Mouse (Mus musculus) T-helper 1 cell (primary cell): ENCODE results near the gene Fam169a.
"Not testable (repeated sequence)": the region's sequence is repeated elsewhere in the genome, so short reads cannot be mapped to it uniquely, and the experiment has no call there.

ENCODE experiments used
- in situ Hi-C: fragments of 300-600 bp; cut with MboI, MseI; formaldehyde crosslinking; loops from one replicate; pipeline ENCODE4 v1.15.1; 2025; ENCODE audit warnings: high pct_unique_total_duplicates

The Fam169a gene

DNA sequence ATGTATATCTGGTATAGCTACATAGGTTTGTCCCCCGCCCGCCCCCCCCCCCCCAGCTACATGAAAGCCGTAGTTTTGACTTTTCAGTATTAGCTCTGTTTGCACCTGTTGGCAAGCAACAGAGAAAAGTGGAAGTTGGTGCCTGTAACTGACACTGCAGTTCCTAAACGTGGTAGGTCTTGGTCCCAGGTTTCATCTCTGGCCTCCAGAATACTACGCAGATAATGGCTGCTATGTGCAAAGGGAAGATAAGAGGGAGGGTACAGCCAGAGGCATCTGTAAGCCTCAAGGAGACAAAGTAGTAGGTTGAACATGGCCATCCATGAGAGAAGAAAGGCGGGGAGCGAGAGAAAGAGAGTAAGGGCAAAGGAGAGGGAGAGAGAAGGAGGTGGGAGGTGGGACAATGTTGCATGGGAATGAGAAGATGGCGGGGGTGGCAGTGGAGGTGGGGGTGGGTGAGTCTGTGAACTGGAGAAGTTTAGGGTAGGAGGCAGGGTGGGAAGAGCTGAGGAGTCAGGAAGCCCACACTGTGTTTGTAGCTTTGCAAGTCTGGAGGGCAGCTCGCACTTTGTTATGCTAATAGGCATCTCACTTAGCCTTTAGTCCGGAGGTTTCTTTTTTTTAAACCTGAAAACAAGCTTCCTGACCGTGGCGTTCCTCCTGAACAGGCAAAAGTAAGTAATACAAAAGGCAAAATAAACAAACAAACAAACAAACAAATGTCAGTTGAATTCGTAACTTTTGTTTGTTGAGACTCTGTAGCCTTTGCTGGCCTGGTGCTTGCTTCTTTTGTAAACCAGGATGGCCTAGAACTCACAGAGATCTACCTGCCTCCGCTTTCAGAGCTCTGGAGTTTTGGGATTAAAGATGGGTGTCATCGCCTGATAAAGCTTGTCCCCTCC, at the start of gene Fam169a:
Fam169a (plus strand) TSS at position 638 of the 902 bp plus-strand sequence.
- in situ Hi-C loops: no loop called here

DNA sequence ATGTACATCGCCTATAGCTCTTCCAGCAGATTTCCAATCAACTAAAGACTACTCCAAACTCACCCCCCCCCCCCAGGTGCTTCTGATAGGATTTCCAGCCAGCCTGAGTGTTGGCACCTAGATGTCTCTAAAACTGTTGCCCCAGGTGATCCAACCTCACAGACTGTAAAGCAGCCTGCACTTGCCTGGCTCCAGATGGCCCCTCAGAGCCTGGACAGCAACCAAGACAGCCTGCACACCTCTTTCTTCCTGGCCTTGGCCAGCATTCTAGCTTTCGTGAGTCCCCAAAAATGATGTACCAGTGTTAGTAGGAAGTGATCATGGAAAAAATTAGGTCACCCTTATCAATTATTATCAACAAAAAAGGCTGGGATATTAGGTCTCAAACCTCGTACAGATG, 49.4 kb upstream of the Fam169a start:
- in situ Hi-C loops: no loop called here

DNA sequence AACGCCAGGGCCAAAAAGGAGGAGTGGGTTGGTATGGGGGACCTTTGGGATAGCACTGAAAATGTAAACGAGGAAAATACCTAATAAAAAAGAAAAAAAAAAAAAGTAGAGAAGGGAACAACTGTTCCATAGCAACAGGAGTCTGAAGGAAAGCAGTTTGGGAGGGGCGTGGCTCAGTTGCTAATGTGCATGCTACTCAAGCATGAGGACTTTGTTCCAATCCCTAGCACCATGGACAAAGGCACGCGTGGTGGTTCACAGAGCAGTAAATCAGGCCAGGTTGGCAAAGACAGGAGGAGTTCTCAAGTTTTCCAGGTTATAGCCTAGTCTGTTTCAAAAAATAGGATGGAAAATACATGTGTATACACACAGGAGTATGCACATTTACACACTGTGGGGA, 47.0 kb upstream of the Fam169a start:
- in situ Hi-C loops: no loop called here

DNA sequence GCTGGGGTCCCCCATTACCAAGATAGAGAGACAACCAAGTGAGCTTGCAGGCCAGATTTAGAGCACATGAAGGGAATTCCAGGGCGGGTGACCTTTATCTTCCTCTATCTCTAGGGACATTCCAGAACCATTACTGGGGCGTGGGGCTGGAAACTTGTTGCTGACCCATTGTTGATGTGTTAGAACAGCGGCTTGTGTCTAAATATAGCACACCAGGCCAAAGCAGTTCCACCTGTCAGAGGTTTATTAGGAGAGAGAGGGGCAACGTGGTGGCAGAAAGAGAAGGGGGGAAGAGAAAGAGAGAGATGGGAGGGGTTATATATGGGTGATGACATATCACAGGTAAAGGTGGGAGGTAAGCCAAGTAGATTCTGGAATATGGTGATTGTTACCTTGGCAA, 45.2 kb upstream of the Fam169a start:
- in situ Hi-C loops: no loop called here

DNA sequence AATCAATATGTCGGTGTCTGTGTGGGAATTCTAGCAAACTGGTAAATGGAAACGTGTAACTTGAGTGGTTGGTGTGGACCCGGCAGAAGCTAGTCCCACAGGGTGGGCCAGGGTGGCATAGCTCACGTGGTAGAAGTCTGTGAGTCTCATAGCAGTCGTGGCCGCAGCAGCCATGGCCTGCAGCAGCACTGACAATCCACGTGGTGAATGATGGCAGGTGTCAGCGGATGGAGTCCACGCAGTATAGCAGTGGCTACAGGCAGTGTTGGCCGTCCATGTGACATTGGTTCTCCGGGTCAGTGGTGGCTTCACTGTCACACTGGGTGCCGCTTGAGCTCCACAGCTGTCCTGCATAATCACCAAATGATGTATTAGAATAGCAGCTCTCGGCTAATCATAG, 37.0 kb upstream of the Fam169a start:
- in situ Hi-C loops: no loop called here

DNA sequence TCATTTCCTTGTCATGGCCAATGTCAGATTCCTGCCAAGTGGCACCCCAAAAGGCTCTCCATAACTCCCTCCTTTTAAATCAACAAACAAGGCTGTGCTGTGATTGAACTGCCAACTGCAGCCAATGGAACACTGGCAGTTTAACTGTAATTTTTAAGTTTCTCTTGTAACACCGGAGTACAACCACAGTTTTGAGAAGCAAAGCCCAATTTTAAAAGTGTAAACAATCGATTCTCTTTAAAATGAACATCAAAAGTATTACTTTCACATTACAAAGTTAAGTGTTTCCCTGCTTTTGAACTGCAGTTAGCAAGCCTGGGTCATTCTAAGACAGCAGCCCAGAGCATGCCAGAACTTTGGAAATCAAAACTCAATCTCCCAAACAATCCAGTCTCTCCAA, 32.8 kb upstream of the Fam169a start, which contains the start of gene 1700029F12Rik:
1700029F12Rik (minus strand) TSS at position 101 of the 400 bp plus-strand sequence.
- in situ Hi-C loops: no loop called here

DNA sequence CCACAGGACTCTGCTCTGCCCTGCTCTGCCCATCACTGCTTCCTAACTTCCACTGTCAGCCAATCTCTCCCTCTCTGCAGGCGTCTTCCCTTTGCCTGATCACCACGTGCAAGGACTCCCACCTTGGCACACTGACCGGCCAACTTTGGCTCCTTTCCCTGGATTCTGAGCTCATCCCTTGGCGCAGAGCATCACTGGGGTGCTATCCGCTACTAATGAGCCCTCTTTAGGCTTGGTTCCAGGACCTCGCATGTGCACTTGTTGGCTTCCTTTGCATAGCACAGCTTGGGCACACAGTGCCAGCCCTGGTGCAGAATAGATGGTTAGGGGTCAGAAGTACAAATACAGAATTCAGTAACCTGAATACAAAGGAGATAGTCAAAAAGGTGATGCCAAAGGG, 15.9 kb upstream of the Fam169a start:
- in situ Hi-C loops: no loop called here

DNA sequence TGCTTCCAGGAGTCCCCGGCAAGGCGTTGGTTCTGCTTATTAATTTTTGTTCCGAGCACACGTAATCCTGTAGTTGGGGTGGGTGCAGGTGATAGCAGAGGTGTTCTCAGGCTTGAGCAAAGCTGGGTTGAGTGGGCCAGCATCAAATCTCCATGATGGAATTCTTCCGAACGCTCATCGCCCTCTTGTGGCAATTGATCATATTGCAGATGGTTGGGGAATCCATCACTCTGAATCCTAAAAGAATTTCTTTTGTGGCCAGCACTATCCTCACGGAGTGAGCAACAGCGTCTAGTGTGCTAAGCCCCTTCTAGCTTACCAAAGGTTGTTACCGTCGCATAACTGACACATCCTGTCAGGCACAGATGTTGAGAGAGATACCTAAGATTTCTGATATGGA, 14.4 kb upstream of the Fam169a start:
- in situ Hi-C loops: no loop called here

DNA sequence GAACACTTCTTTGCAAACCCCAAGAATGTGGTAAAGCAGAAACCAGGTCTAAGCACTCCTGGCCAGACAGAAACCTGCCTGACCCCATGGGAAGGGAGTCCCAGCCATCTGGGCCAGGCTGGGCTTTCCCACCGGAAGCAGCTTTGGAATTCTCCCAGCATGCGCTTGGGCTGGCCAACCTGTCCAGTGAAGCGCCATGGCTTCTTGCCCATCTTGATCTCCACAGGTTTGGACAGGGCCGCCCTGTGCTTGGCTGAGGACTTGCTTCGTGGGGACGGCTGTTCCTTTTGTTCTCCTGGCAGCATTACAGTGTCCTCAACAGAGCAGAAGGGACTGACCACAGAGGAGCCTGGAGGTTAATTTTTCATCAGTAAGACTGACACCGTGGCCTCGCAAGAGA, 13.2 kb upstream of the Fam169a start:
- in situ Hi-C loops: no loop called here

DNA sequence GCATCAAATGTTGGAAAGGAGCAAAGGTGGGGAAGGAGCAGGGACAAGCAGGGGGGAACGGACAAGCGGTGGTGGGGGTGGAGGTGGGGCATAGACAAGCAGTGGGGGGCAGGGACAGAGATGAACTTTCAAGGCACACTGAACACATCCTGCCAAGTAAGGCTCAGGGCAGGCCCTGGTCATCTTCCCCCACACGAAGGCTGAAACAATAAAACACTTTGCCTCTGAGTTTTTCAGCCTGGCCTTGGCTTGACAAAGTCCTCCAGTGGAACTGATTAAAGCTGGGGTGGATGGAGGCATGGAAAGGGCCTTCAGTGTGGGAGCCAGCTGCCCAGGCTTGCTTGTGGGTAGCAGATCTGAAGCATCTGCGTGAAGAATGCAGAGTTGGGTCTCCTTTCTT, 9.3 kb upstream of the Fam169a start:
- in situ Hi-C loops: no loop called here

DNA sequence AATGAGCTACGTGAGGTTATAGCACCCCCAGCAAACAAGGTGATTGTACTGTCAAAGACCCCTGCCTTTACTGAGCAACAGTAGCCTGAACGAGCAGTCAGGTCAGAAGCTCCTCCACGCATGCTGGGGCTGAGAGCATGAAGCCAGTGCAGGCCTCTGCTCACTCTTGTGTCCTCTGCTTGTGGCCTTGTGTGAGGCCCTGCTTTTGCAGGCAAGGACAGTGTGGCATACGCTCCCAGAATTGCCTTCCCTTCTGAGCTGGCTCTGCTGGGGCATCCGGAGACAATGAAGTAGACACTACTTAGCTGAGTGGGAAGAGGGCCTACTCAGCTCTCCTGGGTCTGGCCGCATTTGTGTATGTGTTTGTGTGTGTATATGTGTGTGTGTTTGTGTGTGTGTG, 7.3 kb upstream of the Fam169a start:
- in situ Hi-C loops: no loop called here

DNA sequence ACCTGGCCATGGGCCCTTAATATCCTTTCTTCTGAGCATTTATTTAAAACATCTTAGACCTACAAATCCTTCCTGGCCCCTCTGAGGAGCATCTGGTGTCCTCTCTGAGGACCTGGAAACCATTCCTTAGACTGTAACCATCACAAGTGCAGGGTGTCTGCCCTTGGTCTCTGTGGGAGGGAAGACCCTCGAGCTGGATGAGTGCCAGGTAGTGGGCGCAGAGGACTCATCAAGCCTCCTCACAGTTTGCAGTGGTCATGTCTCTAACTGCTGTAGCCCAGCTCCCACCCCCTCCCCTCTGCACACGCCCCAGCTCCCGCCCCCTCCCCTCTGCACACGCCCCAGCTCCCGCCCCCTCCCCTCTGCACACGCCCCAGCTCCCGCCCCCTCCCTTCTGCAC, 6.8 kb upstream of the Fam169a start:
- in situ Hi-C loops: no loop called here

DNA sequence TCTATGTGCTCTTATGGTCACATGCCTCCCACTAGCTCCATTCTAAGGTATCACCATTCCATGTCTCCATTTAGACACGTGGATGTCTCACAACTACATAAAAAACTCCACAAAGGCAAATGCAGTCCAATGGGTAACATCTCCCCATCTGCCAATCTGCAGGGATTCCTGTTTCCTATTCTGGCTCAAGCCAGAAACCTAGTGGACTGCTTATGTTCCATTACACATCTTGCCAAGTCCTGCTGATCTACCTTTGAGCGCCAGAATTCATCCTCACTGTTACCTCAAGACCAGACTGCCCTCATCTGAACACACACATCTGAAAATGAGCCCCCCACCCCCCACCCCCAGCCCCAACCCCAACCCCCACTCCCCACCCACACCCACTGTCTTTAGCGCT, 4.9 kb upstream of the Fam169a start:
- in situ Hi-C loops: no loop called here

DNA sequence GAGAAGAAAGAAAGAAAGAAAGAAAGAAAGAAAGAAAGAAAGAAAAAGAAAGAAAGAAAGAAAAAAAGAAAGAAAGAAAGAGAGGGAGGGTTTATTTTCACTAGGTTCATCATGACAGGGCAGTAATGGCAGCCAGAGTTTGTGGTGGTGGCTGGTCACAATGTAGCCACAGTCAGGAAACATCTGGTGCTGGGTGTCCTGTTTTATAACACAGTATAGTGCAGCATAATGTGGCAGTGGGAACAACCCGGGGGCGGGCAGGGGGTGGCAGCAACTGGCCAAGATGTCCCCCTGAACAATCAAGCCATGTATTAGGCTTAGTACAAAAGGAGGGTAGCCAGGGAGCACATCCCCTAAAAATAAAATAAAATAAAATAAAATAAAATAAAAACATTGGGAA, 3.7 kb upstream of the Fam169a start:
- in situ Hi-C loops: no loop called here

DNA sequence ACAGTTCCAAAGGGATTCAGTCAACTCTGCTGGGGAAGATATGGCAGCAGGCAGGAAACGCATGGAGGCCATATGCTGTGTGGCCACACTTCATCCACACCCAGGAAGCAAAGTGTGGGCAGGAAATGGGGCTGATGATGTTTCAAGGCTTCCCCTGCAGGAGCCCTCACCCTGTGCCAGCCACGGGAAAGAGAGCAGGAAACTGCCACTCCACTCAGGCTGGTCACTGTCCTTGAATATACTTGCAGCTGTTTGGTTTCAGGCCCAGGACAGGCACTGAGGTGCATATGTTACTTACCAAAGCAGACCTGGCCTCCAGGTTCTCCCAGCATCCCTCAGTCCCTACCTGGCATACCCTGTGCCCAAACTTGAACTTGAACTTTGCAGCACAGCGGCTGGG, 2.7 kb upstream of the Fam169a start:
- in situ Hi-C loops: no loop called here

DNA sequence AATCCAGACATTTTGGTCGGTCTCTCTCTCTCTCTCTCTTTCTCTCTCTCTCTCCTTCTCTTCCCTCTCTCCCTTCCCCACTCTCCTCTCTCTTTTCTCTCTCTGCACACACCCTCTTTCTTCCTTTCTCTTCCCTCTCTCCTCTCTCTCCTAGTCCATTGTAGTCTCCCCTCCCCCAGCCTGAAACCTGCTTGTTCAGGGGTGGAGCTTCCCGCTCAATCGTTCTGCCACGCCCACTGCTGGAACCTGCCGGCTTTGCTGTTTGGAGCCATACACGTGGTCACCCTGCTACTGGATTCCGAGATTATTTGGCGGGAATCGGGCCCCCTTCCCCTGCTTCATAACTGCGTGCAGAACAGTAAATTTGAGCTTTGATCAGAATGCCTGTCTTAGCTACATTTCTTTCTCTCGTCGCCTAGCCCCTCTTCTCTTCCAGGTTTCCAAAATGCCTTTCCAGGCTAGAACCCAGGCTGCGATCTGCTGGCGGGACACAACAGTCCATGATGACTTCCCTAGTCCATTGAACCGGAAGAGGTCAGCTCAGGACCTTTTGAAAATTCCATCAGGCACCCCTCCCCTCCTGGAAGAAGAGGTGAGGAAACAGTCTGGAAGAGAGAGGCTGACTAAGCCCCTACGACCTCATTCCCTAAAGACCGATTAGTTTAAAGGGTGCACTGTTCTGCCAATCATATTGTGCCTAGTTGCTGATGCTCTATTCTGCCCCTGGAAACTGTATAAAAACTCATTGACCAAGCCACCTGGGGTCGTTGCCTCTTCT, 2.1 kb upstream of the Fam169a start:
- in situ Hi-C loops: not testable (repeated sequence)

DNA sequence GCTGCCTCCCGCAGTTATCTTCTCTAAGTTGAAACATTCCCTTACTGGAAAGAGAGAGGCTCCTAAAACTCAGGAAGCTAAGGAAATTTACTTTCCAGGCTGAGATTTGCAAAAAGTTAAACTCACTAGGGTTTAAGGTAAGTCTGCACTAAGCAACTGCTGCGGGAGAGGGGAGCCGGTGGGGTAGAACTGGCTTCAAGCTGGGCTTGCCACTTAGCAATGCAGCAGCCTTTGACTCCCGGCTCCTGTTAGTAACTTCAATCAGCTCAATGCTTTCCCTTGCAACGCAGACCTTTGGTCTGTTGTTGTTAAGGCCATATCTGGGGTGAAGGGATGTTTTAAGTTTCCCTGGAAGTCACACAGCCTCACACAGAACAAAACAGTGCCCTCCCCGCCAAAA, 605 bp downstream of the Fam169a start:
- in situ Hi-C loops: no loop called here

DNA sequence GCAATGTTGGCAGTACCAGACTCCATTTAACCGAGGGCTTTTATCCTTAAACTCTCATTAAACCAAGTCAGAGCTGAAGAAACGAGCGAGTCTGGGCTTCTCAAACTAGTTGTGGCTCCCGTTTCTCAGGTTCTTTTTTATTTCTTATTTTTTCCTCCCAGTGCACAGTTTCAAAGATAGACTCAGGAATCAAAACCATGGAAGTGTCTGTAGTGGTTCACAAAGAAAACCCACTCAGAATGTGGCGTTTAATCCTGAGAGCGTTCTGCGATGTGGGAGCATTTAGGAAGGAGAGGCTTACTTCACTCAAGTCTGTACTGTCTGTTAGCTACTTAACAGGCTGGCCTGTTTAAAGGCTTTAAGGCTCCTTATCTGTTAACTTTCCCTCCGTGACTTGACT, 1.1 kb downstream of the Fam169a start:
- in situ Hi-C loops: no loop called here

DNA sequence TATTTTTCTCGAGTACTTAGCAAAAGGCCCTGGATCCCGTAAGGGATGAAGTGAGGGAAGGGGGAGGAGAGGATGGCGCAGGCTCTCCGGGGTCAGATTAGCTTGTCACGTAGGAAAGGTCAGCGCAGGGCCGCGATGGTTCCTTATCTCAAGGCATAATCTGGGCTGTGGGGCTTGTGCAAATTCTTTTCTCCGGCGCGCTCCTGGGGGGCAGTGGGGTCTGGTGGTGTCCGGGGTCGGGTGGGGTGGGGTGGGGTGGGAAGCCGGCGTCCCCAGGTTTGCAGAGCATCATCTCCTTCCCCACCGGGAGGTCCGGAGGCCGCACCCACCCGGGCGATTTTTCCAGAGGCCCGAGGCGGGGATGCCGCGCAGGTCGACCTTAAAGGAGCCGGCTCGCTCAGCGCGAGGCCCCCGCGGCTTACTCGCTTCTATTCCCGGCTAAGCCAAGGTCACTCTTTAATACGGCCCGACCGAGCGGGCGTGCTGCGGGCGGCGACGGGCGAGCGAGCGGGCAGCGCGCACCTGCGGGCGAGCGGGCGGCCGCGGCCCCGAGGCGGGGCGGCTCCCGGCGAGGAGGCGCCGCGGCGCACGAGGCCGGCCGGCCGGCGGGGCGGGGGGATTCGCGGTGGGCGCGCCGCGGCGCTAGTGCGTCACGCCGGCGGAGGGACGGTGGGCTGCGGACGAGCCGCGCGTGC, 4.0 kb downstream of the Fam169a start:
- in situ Hi-C loops: no loop called here

DNA sequence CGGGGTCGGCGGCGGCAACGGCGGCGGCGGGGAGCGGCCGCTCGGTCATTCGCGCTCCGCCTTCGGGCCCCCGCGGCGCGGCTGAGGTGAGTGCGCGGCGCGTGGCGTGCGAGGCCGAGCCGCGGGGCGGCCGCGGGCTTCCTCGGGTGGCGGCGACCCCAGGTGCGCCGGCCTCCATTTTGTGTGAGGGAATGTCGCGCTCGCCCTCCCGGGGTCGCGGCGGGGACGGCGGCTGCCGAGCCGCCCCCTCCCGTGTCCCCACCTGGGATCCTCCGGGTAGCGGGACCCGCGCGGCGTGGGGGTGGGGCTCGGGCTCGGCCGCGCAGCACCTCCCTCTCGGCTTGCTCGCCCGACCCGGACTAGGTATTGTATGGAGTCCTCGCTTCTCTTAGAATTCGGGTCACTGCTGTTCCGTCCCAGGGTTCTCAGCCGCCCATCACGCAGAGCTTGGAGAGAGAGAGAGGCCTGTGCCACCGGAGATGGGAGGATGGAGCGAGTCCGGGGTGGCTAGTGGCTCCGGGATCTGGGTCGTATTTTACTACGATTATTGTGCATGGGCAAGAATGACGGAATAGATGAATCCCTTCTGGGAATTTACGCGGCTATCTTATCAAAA, 4.6 kb downstream of the Fam169a start:
- in situ Hi-C loops: no loop called here

DNA sequence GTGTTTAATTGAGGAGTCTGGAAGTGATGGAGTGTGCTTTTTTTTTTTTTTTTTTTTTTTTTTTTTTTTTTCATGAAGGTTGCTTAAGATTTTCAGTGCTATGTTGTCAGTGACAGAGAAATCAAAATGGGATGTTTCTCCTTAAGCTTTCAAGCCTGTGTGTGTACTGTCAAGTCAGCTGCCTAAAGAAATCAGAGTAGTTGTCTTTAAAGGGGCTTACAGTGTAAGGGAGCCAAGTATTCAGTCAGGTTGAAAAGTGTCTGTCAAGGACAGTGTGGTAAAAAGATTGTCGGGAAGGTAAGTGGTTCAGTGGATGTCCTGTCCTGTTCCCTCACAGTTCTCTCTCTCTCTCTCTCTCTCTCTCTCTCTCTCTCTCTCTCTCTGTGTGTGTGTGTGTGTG, 6.4 kb downstream of the Fam169a start:
- in situ Hi-C loops: no loop called here

DNA sequence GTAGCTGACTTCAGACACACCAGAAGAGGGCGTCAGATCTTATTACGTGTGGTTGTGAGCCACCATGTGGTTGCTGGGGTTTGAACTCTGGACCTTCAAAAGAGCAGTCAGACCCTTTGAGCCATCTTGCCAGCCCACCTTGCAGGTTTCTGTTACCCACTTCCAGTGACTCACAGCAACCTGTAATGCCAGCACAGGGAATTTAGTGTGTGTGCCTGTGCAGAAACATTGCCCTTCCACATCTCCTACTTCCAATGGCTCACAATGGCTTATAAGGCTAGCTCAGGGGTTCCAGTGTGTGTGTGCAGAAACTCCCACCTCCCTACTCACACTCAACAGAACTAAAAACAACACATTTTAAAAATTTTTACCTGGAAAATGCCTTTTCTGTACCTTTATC, 10.5 kb downstream of the Fam169a start:
- in situ Hi-C loops: no loop called here
